Mouse (Mus musculus) megakaryocyte-erythroid progenitor cell, adult 5-6 weeks (primary cell): ENCODE data around the gene Impg2. TPM values are rescaled to one million over a fixed set of nuclear protein-coding genes. Genes with fewer than 3 reads are reported as not detected.

ENCODE experiments used
- ATAC-seq: replicated peaks from 2 replicates; pipeline ENCODE4 v1.8.0; 2016; ENCODE audit warnings: mild to moderate bottlenecking, inconsistent platforms; ENCODE audit not compliant: severe bottlenecking, poor library complexity, low FRiP score, low TSS enrichment
- total RNA-seq, 2 experiments: library from RNA; stranded (forward) in 1 of 2; stranded (reverse) in 1 of 2; fragments of 200-1000, 215-1000 nt in 1 of 2; fragments of >200 nt in 1 of 2; fragmentation: Nextera tagmentation in 1 of 2; gene quantifications; 2 replicates each; pipeline ENCODE4 v1.2.3; 2014 to 2017

Gene Impg2
- total RNA-seq (2014; fragmentation: Nextera tagmentation) = 0.42 TPM in 1 of 2 replicates, not detected in the other
- total RNA-seq (2017) = 0.05 TPM in 1 of 2 replicates, not detected in the other

DNA sequence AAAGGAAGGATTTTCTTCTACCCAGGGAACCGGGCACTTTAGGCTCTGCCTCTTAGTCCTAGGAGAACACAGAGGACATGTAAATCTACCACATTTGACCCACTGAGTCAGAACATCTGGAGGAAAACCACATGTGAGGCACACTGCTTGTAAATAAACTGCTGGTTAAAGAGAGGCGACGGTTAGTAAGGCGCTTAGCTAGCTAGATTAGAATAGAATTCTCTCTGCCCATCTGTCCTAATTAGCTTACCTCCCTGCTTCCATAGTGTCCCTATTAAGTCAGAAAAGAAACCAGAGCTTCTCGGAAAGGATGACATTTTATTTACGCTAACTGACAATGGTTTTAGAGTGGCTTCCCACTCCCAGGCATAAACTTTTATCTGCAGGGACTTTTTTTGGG, at the start of gene Impg2:
Impg2 (plus strand) TSS at position 263 of the 400 bp plus-strand sequence.
- ATAC-seq = no peak

DNA sequence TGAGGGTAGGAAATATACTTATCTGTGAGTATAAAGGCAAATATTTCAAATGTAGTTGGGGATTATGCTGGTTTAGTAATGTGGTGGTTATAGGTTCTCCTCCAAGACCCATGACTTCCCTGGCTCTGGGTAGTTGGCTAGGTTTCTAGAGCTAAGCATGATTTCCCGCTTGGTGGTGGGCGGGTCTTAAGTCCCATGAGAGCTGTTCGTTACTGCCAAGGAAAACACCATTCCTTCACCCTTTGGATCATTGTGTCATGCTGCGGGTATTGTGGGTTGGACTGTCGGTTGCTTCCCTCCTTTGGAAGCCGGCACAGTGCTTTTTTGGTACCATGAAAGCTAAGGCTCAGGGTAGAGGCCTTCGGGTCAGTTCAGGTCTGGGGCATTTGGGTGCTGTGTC, 40.6 kb upstream of the Impg2 start:
- no peak for ATAC-seq

GRCm38 (mm10) chr16:56170247-56170646, 33.9 kb upstream of the Impg2 start:
- no peak for ATAC-seq

DNA sequence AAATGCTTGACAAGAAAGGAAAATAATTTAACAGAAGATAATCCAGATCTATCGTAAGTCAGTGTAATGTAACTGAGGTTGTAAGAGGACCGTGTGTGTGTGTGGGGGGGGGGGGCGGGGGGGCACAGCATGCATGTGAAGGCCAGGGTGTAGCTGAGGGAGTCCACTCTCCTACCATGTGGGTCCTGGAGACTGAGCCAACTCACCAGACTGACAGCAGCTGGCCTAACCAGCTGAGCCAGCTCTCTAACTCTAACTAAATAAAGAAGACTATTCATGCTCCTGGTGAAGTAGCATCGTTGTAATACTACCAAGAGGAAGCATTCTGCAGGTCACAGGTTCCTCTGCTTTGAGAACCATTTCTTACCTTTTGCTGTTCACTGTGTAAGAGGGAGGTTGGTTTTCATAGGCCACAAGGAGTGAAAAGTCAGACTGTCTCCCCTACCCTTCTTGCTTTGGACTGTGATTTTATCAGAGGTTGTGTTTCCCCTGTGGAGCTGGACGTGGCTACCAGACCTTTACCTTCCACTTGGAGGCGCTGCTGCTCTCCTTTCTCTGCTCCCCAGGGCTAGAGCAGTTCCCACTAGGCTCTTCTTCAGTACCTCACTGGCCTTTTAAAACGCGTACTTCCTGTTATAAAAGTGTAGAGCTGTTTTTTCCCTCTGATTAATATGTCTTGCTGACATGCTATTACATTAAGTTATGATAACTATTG, 28.1 kb upstream of the Impg2 start:
- peak; percentile 63; the same call in 1 of the 2 replicates for ATAC-seq

DNA sequence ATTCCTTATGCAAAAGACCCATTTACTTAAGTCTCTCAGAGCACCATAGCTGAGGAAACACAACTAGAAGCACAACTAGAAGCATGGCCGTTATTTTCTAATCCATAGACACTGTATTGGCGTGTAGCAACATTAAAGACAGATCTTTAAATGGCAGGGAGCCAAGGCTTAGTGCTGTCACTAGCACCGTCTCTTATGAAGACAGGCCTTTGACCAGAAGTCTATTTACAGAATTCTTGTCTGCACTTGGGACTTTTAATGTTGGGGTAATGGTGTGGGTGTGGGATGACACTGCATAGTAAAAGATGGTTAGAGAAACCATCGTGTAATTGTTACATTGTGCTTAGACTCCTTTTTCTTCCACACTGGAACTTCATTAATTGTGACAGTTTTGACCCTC, 17.2 kb upstream of the Impg2 start:
- ATAC-seq = no peak

DNA sequence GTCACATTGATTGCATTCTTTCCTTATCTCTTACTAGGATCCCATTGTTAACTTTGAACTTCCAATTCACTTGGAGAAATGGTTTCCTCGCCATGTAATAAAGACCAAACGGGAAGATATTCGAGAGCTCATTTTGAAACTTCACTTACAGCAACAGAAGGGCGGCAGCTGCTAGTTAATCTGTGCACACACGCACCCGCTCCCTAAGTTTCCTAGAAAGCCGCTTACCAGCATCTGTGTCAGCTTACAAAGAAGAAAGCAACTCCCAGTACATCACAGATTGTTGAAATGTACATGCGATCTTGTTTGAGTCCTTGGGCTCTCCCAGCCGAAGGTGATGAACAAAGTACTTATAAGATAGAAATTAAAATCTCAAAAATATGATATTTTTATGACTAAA, 15.9 kb upstream of the Impg2 start:
- ATAC-seq = no peak

- no peak for ATAC-seq
Measured at GRCm38 (mm10) chr16:56212740-56213139, 8.6 kb downstream of the Impg2 start.

DNA sequence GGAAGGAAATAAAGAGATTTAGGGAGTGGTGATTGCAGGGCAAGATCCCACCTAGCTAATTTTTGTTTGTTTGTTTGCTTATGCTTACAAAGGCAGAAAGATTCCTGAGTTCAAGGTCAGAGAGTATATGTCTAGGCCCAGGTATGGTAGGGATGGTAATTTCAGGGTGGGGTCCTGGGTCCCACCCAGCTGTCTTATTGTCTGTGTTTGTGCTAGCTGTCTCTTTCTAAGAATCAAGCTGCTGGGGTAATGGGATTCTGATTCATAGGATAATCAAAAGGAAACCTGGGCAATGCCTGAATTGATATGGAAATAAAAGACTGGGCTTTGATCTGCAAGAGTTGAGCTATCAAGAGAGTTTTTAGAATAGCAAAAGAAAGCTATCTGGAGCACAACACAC, 23.6 kb downstream of the Impg2 start:
- no peak for ATAC-seq

GRCm38 (mm10) chr16:56229455-56229854, 25.3 kb downstream of the Impg2 start:
- ATAC-seq = no peak

DNA sequence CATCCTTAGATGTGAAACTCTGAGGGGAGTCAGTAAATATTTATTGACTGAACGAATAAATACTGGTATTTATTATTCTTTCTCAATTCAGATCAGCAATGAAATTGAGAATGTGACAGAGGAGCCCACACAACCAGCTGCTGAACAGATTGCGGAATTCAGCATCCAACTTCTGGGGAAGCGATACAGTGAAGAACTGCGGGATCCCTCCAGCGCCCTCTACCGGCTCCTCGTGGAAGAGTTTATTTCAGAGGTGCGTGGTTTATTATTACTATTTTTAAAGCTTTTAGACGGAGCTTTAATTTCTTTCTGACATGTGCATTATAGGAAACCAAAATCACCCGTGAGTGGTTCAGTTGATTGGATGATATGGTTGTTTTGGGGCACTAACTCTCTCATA, 27.2 kb downstream of the Impg2 start:
- no peak for ATAC-seq

- no peak for ATAC-seq
Measured at GRCm38 (mm10) chr16:56232736-56233135, 28.6 kb downstream of the Impg2 start.

DNA sequence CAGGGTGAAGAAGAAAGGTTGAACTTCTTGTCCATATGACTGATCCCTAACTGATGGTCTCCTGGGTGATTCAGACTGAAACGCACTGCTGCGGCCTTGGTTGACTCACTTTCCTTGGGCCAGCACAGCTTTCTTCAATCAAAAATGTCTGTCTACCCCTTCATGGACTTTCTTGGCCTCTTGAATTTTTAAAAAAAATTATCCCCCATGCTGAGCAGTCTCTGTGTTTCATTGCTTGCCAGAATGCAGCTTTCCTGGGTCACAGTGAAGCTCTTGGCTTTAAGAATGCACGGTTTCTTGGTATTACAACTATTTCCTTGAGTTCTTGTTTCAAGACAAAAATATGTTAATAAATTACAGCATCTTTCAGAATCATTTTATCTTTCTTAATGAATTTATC, 41.9 kb downstream of the Impg2 start:
- ATAC-seq = no peak

DNA sequence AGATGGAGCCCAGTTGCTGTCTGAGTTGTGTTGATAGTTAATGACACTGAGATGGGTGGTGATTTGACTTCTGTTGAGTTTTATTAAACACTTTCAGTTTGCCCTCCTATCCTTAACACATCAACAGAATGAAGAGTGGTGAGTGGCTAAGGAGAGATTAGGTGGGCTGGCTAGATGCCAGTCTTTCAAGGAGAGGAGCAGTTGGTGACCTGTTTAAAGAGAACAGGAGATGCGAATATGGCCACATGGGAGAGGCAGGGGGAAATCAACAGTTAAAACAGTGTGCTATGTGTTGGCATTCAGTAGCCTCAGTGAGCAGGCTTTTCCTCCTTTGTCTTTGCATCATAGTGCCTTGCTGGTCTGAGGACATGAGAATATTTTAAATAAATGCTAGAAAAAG, 69.8 kb downstream of the Impg2 start:
- no peak for ATAC-seq

DNA sequence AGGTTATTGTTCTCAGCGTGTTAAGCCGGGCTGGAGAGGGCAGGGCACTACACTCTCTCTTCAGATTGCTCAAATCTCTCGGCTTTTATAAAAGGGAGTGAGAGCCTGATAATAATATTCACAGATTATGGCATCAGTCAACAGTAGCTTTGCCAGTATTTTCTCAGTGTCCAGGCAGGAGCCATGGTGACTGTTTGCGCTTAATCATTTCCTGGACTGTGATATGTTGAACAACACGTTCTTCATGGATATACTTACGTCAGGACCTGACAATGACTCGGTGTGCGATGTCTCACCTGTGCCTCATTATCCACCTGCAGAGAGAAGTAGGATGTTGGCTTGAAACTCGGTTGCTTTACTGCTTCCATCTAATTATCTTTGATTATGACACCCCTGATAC, 74.9 kb downstream of the Impg2 start:
- ATAC-seq = no peak

GRCm38 (mm10) chr16:56279752-56280151, 75.6 kb downstream of the Impg2 start:
- ATAC-seq = no peak

DNA sequence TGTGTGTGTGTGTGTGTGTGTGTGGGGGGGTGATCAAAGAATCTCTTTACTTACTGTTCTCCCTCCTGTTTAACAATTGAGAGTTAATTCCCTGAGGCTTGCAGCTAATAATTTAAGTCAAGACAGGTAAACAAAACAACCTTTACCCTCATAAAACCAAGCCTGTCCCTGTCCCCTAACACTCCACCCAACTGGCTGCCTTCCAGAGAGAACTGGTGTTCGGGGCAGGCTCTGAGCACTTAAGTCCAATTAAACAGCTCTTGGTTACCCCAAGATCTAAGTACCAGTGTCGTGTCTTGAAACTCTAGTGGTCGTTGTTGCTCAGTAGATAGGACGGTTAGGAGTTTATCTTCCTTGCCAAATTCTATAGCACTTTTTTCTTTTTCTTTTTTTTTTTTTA, 77.2 kb downstream of the Impg2 start:
- no peak for ATAC-seq

- ATAC-seq = no peak
Measured at GRCm38 (mm10) chr16:56283330-56283729, 79.2 kb downstream of the Impg2 start.

DNA sequence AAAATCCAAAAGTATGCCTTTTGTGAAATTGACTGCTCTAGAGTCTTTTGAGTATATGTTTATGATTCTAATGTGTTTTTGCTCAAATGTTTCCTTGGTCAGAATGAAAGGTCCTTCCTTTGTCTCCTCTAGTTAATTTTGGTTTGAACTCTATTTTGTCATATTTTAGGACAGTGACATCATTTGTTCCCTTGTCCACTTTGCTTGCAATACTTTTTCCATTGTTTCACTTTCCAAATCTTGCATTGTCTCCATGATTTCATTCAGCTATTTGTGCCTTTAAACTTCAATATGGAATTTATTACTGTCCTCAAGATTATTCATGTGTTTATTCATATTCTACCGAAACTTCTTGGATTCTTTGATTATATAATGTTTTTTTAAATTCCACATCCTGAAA, 79.8 kb downstream of the Impg2 start:
- ATAC-seq = no peak

GRCm38 (mm10) chr16:56286076-56286475, 82.0 kb downstream of the Impg2 start:
- no peak for ATAC-seq

DNA sequence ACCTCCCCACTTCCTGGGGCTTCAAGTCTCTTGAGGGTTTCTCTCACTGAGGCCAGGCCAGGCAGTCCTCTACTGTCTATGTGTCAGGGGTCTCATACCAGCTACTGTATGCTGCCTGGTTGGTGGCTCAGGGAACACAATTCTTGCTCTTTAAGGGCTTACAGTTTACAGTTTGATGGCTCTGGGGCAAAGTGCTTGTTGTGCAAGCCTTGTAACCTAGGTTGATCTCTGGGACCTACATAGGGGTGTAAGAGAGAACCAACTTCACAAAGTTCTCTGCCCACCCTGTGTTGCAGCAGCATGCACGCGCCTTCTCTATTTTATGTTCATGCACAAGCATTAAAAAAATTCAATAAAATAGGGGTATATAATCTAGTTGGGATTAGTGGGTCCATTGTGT, 82.9 kb downstream of the Impg2 start:
- ATAC-seq = no peak

DNA sequence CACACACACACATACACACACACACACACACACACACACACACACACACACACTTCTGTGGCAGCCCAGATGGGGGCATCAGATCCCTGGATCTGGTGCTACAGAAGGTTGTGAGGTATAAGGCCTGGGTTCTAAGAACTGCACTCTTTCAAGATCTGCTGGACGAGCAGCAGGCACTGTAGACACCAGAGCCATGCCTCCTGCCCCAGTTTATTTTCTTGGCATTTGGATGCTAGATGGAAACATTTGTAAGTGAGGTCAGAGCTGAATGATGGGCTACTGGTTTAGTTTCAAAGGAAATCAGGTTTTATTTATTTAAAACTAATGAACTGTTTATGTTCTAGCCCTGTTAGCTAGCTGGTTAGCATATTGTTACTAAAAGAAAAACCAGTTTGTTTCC, 90.8 kb downstream of the Impg2 start:
- no peak for ATAC-seq
